In the genomic region with DNA sequence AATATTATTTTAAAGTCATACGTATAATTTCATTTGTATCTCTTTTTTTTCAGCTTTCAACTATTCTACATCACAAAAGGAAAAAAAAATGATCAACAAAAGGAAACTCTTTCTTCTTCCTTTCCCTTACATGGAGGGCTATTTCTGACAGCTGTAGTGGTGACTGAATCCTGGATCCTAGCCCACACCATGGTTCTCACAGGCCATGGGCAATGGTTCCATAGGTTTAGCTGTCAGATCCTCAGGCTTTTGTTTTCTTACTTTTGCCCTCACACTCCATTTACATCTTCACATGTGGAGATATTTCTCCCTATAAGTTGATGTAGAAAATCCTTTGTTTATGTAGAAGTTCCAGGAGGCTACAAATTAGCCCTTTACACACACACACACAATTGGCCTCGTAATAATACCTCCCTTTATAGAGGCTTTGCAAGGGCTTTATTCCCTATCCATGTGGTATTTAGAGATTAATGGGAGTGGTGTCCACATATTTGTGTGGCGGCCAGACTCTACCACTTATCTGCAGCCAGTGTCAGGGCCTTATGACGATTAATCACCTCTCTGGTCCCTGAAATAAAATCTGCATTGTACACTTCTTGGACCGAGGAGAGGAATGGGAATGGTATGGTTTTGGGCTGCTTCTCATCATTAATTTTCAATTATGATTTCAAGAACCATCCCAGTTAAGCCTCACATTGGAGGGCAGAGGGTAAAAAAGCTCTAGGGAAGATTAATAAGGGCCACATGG, we compare ENCODE assay signal across 23 mouse cellular contexts.
DNase-seq lines count a peak whose midpoint lies in the region; ATAC-seq and TF ChIP-seq lines count a peak whose summit lies in the region.
"Had no signal": no experiment of that assay in that cellular context is flagged by ENCODE, and none has a peak within 500 bp of the region (broad histone marks: within the 10 kb centered on the region; RNA-seq: fewer than 3 reads in every experiment).

No protein-coding gene starts in this region.

- 66% methylated on average over 5 of the region's 5 CpGs for WGBS in kidney, embryonic 14.5 days
- WGBS in kidney, adult 2 months: 55% methylated on average over 5 of the region's 5 CpGs
- WGBS in stomach, embryonic 14.5 days: 31% methylated on average over 5 of the region's 5 CpGs
- WGBS in stomach, postnatal 0 days: 44% methylated on average over 5 of the region's 5 CpGs

- DNase-seq in kidney, adult 11 months: no peak
- peak; percentile 29 to 32 for DNase-seq in kidney, postnatal 4 days
- no peak for DNase-seq in kidney, adult 2 months
- no peak for DNase-seq in stomach, postnatal 0 days (ENCODE audit: low spot score)
- no peak for DNase-seq in gastrocnemius, postnatal 10 days
- DNase-seq: adrenal gland, postnatal 14 days; cerebellum, adult 8-10 months; gastrocnemius, postnatal 14 days; heart, adult 11 months; liver, embryonic 13.5 days; lung, postnatal 14 days; right cerebral cortex, adult 18-20 months; right cerebral cortex, postnatal 4 days had no signal

- no peaks in the 10 kb centered on the region for H3K27me3 ChIP-seq in kidney, embryonic 14.5 days (ENCODE audit: control insufficient read depth, insufficient read depth, low read length)
- H3K27me3 ChIP-seq in kidney, adult 2 months (replicated peaks; ENCODE audit: control insufficient read depth, insufficient read depth, low read length): no peaks in the 10 kb centered on the region
- H3K27me3 ChIP-seq in stomach, embryonic 14.5 days (ENCODE audit: control insufficient read depth, insufficient read depth, low read length): no peaks in the 10 kb centered on the region
- H3K27me3 ChIP-seq in stomach, postnatal 0 days (ENCODE audit: control insufficient read depth, insufficient read depth, low read length): no peaks in the 10 kb centered on the region
- H3K27me3 ChIP-seq: embryonic facial prominence, embryonic 15.5 days; liver, embryonic 13.5 days; neural tube, embryonic 15.5 days had no signal

- H3K9me3 ChIP-seq in kidney, embryonic 14.5 days (ENCODE audit: control insufficient read depth, low read length): no peaks in the 10 kb centered on the region
- H3K9me3 ChIP-seq in stomach, embryonic 14.5 days (ENCODE audit: control insufficient read depth, low read depth, low read length): no peaks in the 10 kb centered on the region
- H3K9me3 ChIP-seq in stomach, postnatal 0 days (ENCODE audit: control insufficient read depth, low read length): no peaks in the 10 kb centered on the region
- H3K9me3 ChIP-seq: embryonic facial prominence, embryonic 15.5 days; hindbrain, embryonic 10.5 days; liver, embryonic 13.5 days; midbrain, embryonic 12.5 days; neural tube, embryonic 15.5 days had no signal

- H3K9ac ChIP-seq in kidney, embryonic 14.5 days (ENCODE audit: low read depth, low read length): no peak overlapping the region
- H3K9ac ChIP-seq in stomach, embryonic 14.5 days (replicated peaks; ENCODE audit: low read depth, low read length): no peak overlapping the region
- H3K9ac ChIP-seq in stomach, postnatal 0 days (ENCODE audit: low read length): no peak overlapping the region
- H3K9ac ChIP-seq: embryonic facial prominence, embryonic 15.5 days; liver, embryonic 13.5 days; midbrain, embryonic 12.5 days; neural tube, embryonic 15.5 days had no signal

- H3K4me2 ChIP-seq in kidney, embryonic 14.5 days (replicated peaks; ENCODE audit: low read depth, low read length): no peak overlapping the region
- no peak overlapping the region for H3K4me2 ChIP-seq in stomach, embryonic 14.5 days (replicated peaks; ENCODE audit: low read depth, low read length)
- no peak overlapping the region for H3K4me2 ChIP-seq in stomach, postnatal 0 days (replicated peaks; ENCODE audit: low read depth)
- H3K4me2 ChIP-seq: embryonic facial prominence, embryonic 15.5 days; heart, embryonic 11.5 days; liver, embryonic 13.5 days; midbrain, embryonic 12.5 days; neural tube, embryonic 15.5 days had no signal

- no peaks in the 10 kb centered on the region for H3K4me1 ChIP-seq in kidney, embryonic 14.5 days (ENCODE audit: control insufficient read depth, insufficient read depth, low read length)
- H3K4me1 ChIP-seq in kidney, adult 2 months (ENCODE audit: control insufficient read depth, insufficient read depth, low read length): no peaks in the 10 kb centered on the region
- no peaks in the 10 kb centered on the region for H3K4me1 ChIP-seq in stomach, embryonic 14.5 days (ENCODE audit: control insufficient read depth, insufficient read depth, low read length)
- no peaks in the 10 kb centered on the region for H3K4me1 ChIP-seq in stomach, postnatal 0 days (replicated peaks; ENCODE audit: control insufficient read depth, insufficient read depth)
- H3K4me1 ChIP-seq: embryonic facial prominence, embryonic 15.5 days; hindbrain, embryonic 10.5 days; liver, embryonic 13.5 days; midbrain, embryonic 12.5 days; neural tube, embryonic 15.5 days had no signal

- H3K27ac ChIP-seq in kidney, embryonic 14.5 days (ENCODE audit: low read depth, low read length): no peak overlapping the region
- no peak overlapping the region for H3K27ac ChIP-seq in kidney, adult 2 months (ENCODE audit: insufficient read depth, low read depth, low read length)
- no peak overlapping the region for H3K27ac ChIP-seq in stomach, embryonic 14.5 days (ENCODE audit: low read length)
- no peak overlapping the region for H3K27ac ChIP-seq in stomach, postnatal 0 days (replicated peaks)
- H3K27ac ChIP-seq: embryonic facial prominence, embryonic 15.5 days; hindbrain, embryonic 10.5 days; liver, embryonic 13.5 days; midbrain, embryonic 12.5 days; neural tube, embryonic 15.5 days had no signal

- no peak for TF ChIP-seq EP300 in stomach, postnatal 0 days (optimal IDR thresholded peaks at IDR 0.05)

- no peak for TF ChIP-seq POLR2A in kidney, adult 2 months (IDR thresholded peaks at IDR 0.05; ENCODE audit: low read depth, low read length)

- TF ChIP-seq CTCF in kidney, adult 2 months (conservative IDR thresholded peaks at IDR 0.05; ENCODE audit: insufficient read depth, insufficient read length, low read depth, low read length): no peak
- no peak for TF ChIP-seq CTCF in stomach, postnatal 0 days (IDR thresholded peaks at IDR 0.05; ENCODE audit: low read depth)

- H3K36me3 ChIP-seq in kidney, embryonic 14.5 days (ENCODE audit: control insufficient read depth, insufficient read depth, low read length): no peaks in the 10 kb centered on the region
- no peaks in the 10 kb centered on the region for H3K36me3 ChIP-seq in kidney, adult 2 months (ENCODE audit: control insufficient read depth, insufficient read depth, low read length)
- no peaks in the 10 kb centered on the region for H3K36me3 ChIP-seq in stomach, embryonic 14.5 days (ENCODE audit: control insufficient read depth, insufficient read depth, low read length)
- H3K36me3 ChIP-seq in stomach, postnatal 0 days (ENCODE audit: control insufficient read depth, insufficient read depth, low read length): no peaks in the 10 kb centered on the region
- H3K36me3 ChIP-seq: embryonic facial prominence, embryonic 15.5 days; hindbrain, embryonic 10.5 days; liver, embryonic 13.5 days; midbrain, embryonic 12.5 days; neural tube, embryonic 15.5 days had no signal

- peak; percentile 71; the same call in 1 of the 2 replicates for ATAC-seq in kidney, embryonic 14.5 days (ENCODE audit: low FRiP score, low TSS enrichment)
- peak; percentile 67; the same call in 1 of the 2 replicates for ATAC-seq in stomach, embryonic 14.5 days (ENCODE audit: insufficient number of reproducible peaks, insufficient read depth, low FRiP score, low read depth)
- no peak for ATAC-seq in stomach, postnatal 0 days (ENCODE audit: low FRiP score, low TSS enrichment)
- ATAC-seq: CD4-positive, CD25-positive, alpha-beta regulatory T cell, adult 4 months; forebrain, embryonic 16.5 days; hindbrain, embryonic 16.5 days had no signal

- H3K4me3 ChIP-seq in kidney, embryonic 14.5 days (ENCODE audit: low read length): no peak overlapping the region
- H3K4me3 ChIP-seq in kidney, adult 2 months (ENCODE audit: insufficient read depth, low read depth, low read length): no peak overlapping the region
- no peak overlapping the region for H3K4me3 ChIP-seq in stomach, embryonic 14.5 days (ENCODE audit: low read depth, low read length)
- no peak overlapping the region for H3K4me3 ChIP-seq in stomach, postnatal 0 days (ENCODE audit: low read depth, low read length)
- H3K4me3 ChIP-seq: embryonic facial prominence, embryonic 15.5 days; hindbrain, embryonic 10.5 days; liver, embryonic 13.5 days; midbrain, embryonic 12.5 days; neural tube, embryonic 15.5 days had no signal

Comparison
In these comparisons a context has a peak if more than half of its experiments do, and no peak if none do; other contexts are left out.
1. DNase-seq: peak in kidney, postnatal 4 days (2 of 2); none in kidney, adult 11 months (single experiment), kidney, adult 2 months (single experiment), stomach, postnatal 0 days (single experiment) and gastrocnemius, postnatal 10 days (single experiment).